8 mouse cellular contexts compared by ENCODE assay signal in the genomic region with DNA sequence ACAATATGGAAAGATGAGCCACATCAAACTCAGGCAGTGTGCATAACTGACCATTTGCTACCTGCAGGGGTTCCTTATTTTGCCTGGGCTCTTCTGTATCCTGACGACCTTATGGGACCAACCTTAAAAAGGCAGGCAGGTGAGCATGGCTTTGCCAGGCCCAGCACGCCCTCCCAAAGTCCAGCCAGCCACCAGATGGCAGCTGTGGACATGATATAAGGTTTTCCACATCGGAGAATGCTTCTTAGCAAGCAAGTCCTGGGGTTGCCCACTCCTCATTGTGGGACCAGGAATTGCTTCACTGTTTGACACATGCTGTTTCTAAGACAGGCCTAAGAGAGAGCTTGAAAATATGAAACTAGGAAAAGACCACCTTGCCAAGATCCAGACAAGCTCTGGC. TPM values are rescaled to one million over a fixed set of nuclear protein-coding genes. Genes with fewer than 3 reads are reported as not detected.
DNase-seq lines count a peak whose midpoint lies in the region; ATAC-seq and TF ChIP-seq lines count a peak whose summit lies in the region.
"Had no signal": no experiment of that assay in that cellular context is flagged by ENCODE, and none has a peak within 500 bp of the region (broad histone marks: within the 10 kb centered on the region; RNA-seq: fewer than 3 reads in every experiment).

No protein-coding gene starts in this region.

- no peak overlapping the region for H3K9ac ChIP-seq in intestine, embryonic 14.5 days (ENCODE audit: low read length)
- H3K9ac ChIP-seq in intestine, embryonic 15.5 days, result no peak overlapping the region
- H3K9ac ChIP-seq in hindbrain, postnatal 0 days (replicated peaks; ENCODE audit: low read length), result no peak overlapping the region
- no peak overlapping the region for H3K9ac ChIP-seq in forebrain, embryonic 11.5 days (ENCODE audit: low read length)
- H3K9ac ChIP-seq: lung, embryonic 15.5 days had no signal

- 0 out of 2 replicates have a peak, but pooled peaks have one; percentile 43 for ATAC-seq in intestine, embryonic 14.5 days (replicated peaks; ENCODE audit: low FRiP score, low TSS enrichment, low read depth)
- no peak for ATAC-seq in intestine, embryonic 15.5 days
- ATAC-seq in hindbrain, postnatal 0 days, result 0 out of 2 replicates have a peak, but pooled peaks have one; percentile 32
- no peak for ATAC-seq in forebrain, embryonic 11.5 days (replicated peaks; ENCODE audit: low FRiP score)

- no peak overlapping the region for H3K27ac ChIP-seq in intestine, embryonic 14.5 days (ENCODE audit: low read depth)
- H3K27ac ChIP-seq in intestine, embryonic 15.5 days, result no peak overlapping the region
- no peak overlapping the region for H3K27ac ChIP-seq in hindbrain, postnatal 0 days
- no peak overlapping the region for H3K27ac ChIP-seq in forebrain, embryonic 11.5 days (ENCODE audit: low read depth, low read length)
- H3K27ac ChIP-seq: lung, embryonic 15.5 days had no signal

- DNase-seq in intestine, embryonic 14.5 days (ENCODE audit: low spot score), result no peak
- DNase-seq in 416B (ENCODE audit: low read depth), result peak; percentile 29
- DNase-seq in Muller cell, postnatal 12 days (ENCODE audit: inconsistent ontology term), result peak; percentile 19
- peak; percentile 72 for DNase-seq in hindbrain, postnatal 0 days (ENCODE audit: low spot score)
- no peak for DNase-seq in neural tube, embryonic 10.5 days (ENCODE audit: extremely low spot score, low spot score)
- no peak for DNase-seq in forebrain, embryonic 11.5 days (ENCODE audit: low spot score)

- H3K4me2 ChIP-seq in intestine, embryonic 14.5 days (ENCODE audit: low read length), result no peak overlapping the region
- H3K4me2 ChIP-seq in intestine, embryonic 15.5 days (replicated peaks), result no peak overlapping the region
- H3K4me2 ChIP-seq in hindbrain, postnatal 0 days (ENCODE audit: low read depth, low read length), result no peak overlapping the region
- no peak overlapping the region for H3K4me2 ChIP-seq in forebrain, embryonic 11.5 days (ENCODE audit: low read depth, low read length, severe bottlenecking)
- H3K4me2 ChIP-seq: lung, embryonic 15.5 days had no signal

- H3K4me3 ChIP-seq in intestine, embryonic 14.5 days (ENCODE audit: low read depth, low read length), result no peak overlapping the region
- no peak overlapping the region for H3K4me3 ChIP-seq in intestine, embryonic 15.5 days (replicated peaks)
- H3K4me3 ChIP-seq in hindbrain, postnatal 0 days (ENCODE audit: low read length), result no peak overlapping the region
- no peak overlapping the region for H3K4me3 ChIP-seq in forebrain, embryonic 11.5 days (ENCODE audit: low read depth, low read length)
- H3K4me3 ChIP-seq: lung, embryonic 15.5 days had no signal

- H3K9me3 ChIP-seq in intestine, embryonic 14.5 days (ENCODE audit: control insufficient read depth, low read length), result no peaks in the 10 kb centered on the region
- no peaks in the 10 kb centered on the region for H3K9me3 ChIP-seq in intestine, embryonic 15.5 days
- H3K9me3 ChIP-seq in hindbrain, postnatal 0 days (ENCODE audit: low read length), result no peaks in the 10 kb centered on the region
- no peaks in the 10 kb centered on the region for H3K9me3 ChIP-seq in forebrain, embryonic 11.5 days (ENCODE audit: control insufficient read depth, low read length)
- H3K9me3 ChIP-seq: lung, embryonic 15.5 days had no signal

- no peaks in the 10 kb centered on the region for H3K27me3 ChIP-seq in intestine, embryonic 14.5 days (replicated peaks; ENCODE audit: control insufficient read depth, insufficient read depth, low read length)
- H3K27me3 ChIP-seq in intestine, embryonic 15.5 days (replicated peaks), result no peaks in the 10 kb centered on the region
- no peaks in the 10 kb centered on the region for H3K27me3 ChIP-seq in hindbrain, postnatal 0 days (ENCODE audit: insufficient read depth, low read length)
- H3K27me3 ChIP-seq in forebrain, embryonic 11.5 days (ENCODE audit: control insufficient read depth, insufficient read depth, low read length), result no peaks in the 10 kb centered on the region
- H3K27me3 ChIP-seq: lung, embryonic 15.5 days had no signal

- WGBS in intestine, embryonic 14.5 days, result 28% methylated on average over 3 of the region's 3 CpGs
- 27% methylated on average over 3 of the region's 3 CpGs for WGBS in intestine, embryonic 15.5 days
- WGBS in hindbrain, postnatal 0 days, result 29% methylated on average over 3 of the region's 3 CpGs
- 40% methylated on average over 3 of the region's 3 CpGs for WGBS in forebrain, embryonic 11.5 days

- TF ChIP-seq CTCF in hindbrain, postnatal 0 days (IDR thresholded peaks at IDR 0.05; ENCODE audit: low read depth), result peak; percentile 72

- no peaks in the 10 kb centered on the region for H3K4me1 ChIP-seq in intestine, embryonic 14.5 days (replicated peaks; ENCODE audit: control insufficient read depth, insufficient read depth, low read length)
- H3K4me1 ChIP-seq in intestine, embryonic 15.5 days (replicated peaks), result no peaks in the 10 kb centered on the region
- H3K4me1 ChIP-seq in hindbrain, postnatal 0 days (ENCODE audit: insufficient read depth, low read length), result no peaks in the 10 kb centered on the region
- H3K4me1 ChIP-seq in forebrain, embryonic 11.5 days (replicated peaks; ENCODE audit: control insufficient read depth, insufficient read depth, low read length), result no peaks in the 10 kb centered on the region
- H3K4me1 ChIP-seq: lung, embryonic 15.5 days had no signal

- H3K36me3 ChIP-seq in intestine, embryonic 14.5 days (ENCODE audit: control insufficient read depth, insufficient read depth, low read length), result no peaks in the 10 kb centered on the region
- no peaks in the 10 kb centered on the region for H3K36me3 ChIP-seq in intestine, embryonic 15.5 days
- H3K36me3 ChIP-seq in hindbrain, postnatal 0 days (ENCODE audit: insufficient read depth, low read length), result no peaks in the 10 kb centered on the region
- H3K36me3 ChIP-seq in forebrain, embryonic 11.5 days (ENCODE audit: control insufficient read depth, insufficient read depth, low read length), result no peaks in the 10 kb centered on the region
- H3K36me3 ChIP-seq: lung, embryonic 15.5 days had no signal

RNA-seq across cellular contexts. Expression of a gene that starts 55.5 kb away (rescaled TPM):
- polyA plus RNA-seq in intestine, embryonic 14.5 days (2014; fragmentation: Nextera tagmentation; extraction: Ambion mirVana), result 0.44 and 0.51 TPM in 2 replicates
- polyA plus RNA-seq in intestine, embryonic 15.5 days (2015; fragmentation: Nextera tagmentation; extraction: Ambion mirVana), result 0.50 and 1.1 TPM in 2 replicates
- 78.3 and 87.5 TPM in 2 replicates for total RNA-seq in hindbrain, postnatal 0 days (2014; rRNA removed)
- 33.8 and 39.7 TPM in 2 replicates for polyA plus RNA-seq in hindbrain, postnatal 0 days (2015; fragmentation: Nextera tagmentation; extraction: Ambion mirVana)
- polyA plus RNA-seq in forebrain, embryonic 11.5 days (2014; fragmentation: Nextera tagmentation; extraction: Ambion mirVana), result 1.2 and 2.0 TPM in 2 replicates

Comparison
In these comparisons a context has a peak if more than half of its experiments do, and no peak if none do; other contexts are left out.
1. ATAC-seq: peak in intestine, embryonic 14.5 days (single experiment) and hindbrain, postnatal 0 days (single experiment); none in intestine, embryonic 15.5 days (single experiment) and forebrain, embryonic 11.5 days (single experiment).
2. DNase-seq: peak in 416B (single experiment), Muller cell, postnatal 12 days (single experiment) and hindbrain, postnatal 0 days (single experiment); none in intestine, embryonic 14.5 days (single experiment), neural tube, embryonic 10.5 days (single experiment) and forebrain, embryonic 11.5 days (single experiment).
3. RNA of a gene that starts 55.5 kb away (polyA plus RNA-seq): 33.8 to 39.7 TPM in hindbrain, postnatal 0 days; 1.2 to 2.0 TPM in forebrain, embryonic 11.5 days, 0.44 to 0.51 TPM in intestine, embryonic 14.5 days and 0.50 to 1.1 TPM in intestine, embryonic 15.5 days; every median in the first group is over 10 times any median in the second.